Mouse (Mus musculus) forebrain, embryonic 11.5 days (tissue): Measurements from ENCODE around the gene Ctsc. TPM values are rescaled to one million over a fixed set of nuclear protein-coding genes. Genes with fewer than 3 reads are reported as not detected.

ENCODE experiments used
- ATAC-seq: fragments of 200-750 bp; cut with Nextera tagmentation; replicated peaks from 2 replicates; pipeline ENCODE4 v1.8.0; 2017; ENCODE audit warnings: moderate TSS enrichment; ENCODE audit not compliant: low FRiP score
- DNase-seq: peaks from one replicate; pipeline ENCODE4 v3.0.0-alpha.2; 2017; ENCODE audit warnings: low spot score
- H3K27ac ChIP-seq: fragments of 300-500 bp; sonication (generic); 2 replicates; pipeline ENCODE4 v1.5.1; 2014; ENCODE audit warnings: low read depth, low read length
- H3K27me3 ChIP-seq: fragments of 300-500 bp; sonication (generic); 2 replicates; pipeline ENCODE4 v1.6.1; 2014; ENCODE audit warnings: mild to moderate bottlenecking, low read length, mixed read lengths; ENCODE audit not compliant: control insufficient read depth, insufficient read depth
- H3K36me3 ChIP-seq: fragments of 300-500 bp; sonication (generic); 2 replicates; pipeline ENCODE4 v1.6.1; 2014; ENCODE audit warnings: mild to moderate bottlenecking, low read length, moderate library complexity, mixed read lengths; ENCODE audit not compliant: control insufficient read depth, insufficient read depth
- H3K4me1 ChIP-seq: fragments of 300-500 bp; sonication (generic); replicated peaks from 2 replicates; pipeline ENCODE4 v1.6.1; 2014; ENCODE audit warnings: low read length, mixed read lengths; ENCODE audit not compliant: control insufficient read depth, insufficient read depth
- H3K4me2 ChIP-seq: fragments of 300-500 bp; sonication (generic); 2 replicates; pipeline ENCODE4 v1.6.1; 2014; ENCODE audit warnings: low read depth, mild to moderate bottlenecking, low read length, moderate library complexity, mixed read lengths; ENCODE audit not compliant: severe bottlenecking
- H3K4me3 ChIP-seq: fragments of 300-500 bp; sonication (generic); 2 replicates; pipeline ENCODE4 v1.5.1; 2014; ENCODE audit warnings: low read depth, low read length
- H3K9ac ChIP-seq: fragments of 300-500 bp; sonication (generic); 2 replicates; pipeline ENCODE4 v1.6.1; 2014; ENCODE audit warnings: low read length
- H3K9me3 ChIP-seq: fragments of 300-500 bp; sonication (generic); 2 replicates; pipeline ENCODE4 v1.6.1; 2016; ENCODE audit warnings: low read length, mixed read lengths; ENCODE audit not compliant: control insufficient read depth
- WGBS: fragments of 180-500 bp; shearing (Covaris S2); extraction: QIAGEN DNeasy Blood & Tissue Kit; methylation state at CpG from one replicate; pipeline ENCODE4 v1.1.7; 2014; 5-methylcytosine and 5-hydroxymethylcytosine counted together
- polyA plus RNA-seq: library from polyadenylated mRNA; unstranded; fragments of >200 nt; fragmentation: Nextera tagmentation; extraction: Ambion mirVana; gene quantifications from 2 replicates; pipeline ENCODE4 v1.2.1, GENCODE M21; 2014

The Ctsc gene
- polyA plus RNA-seq, 1 experiment from 2014 or later: 18.3 TPM

- ATAC-seq (no peak), DNase-seq (no peak)
- Histone ChIP-seq H3K4me2 (peak overlapping the region; percentile 88; the same call in 1 of the 2 replicates), H3K27ac (no peak overlapping the region), H3K4me1 (no peaks in the 10 kb centered on the region; the same call in 1 of the 2 replicates), H3K9ac (peak overlapping the region; percentile 49), H3K27me3 (no peaks in the 10 kb centered on the region; the same call in 1 of the 2 replicates), H3K4me3 (peak overlapping the region; percentile 36), H3K9me3 (no peaks in the 10 kb centered on the region), H3K36me3 (no peaks in the 10 kb centered on the region)
- 65% methylated on average over 8 of the region's 8 CpGs for WGBS
Observed at GRCm38 (mm10) chr7:88278628-88279196, 827 bp downstream of the Ctsc start.

DNA sequence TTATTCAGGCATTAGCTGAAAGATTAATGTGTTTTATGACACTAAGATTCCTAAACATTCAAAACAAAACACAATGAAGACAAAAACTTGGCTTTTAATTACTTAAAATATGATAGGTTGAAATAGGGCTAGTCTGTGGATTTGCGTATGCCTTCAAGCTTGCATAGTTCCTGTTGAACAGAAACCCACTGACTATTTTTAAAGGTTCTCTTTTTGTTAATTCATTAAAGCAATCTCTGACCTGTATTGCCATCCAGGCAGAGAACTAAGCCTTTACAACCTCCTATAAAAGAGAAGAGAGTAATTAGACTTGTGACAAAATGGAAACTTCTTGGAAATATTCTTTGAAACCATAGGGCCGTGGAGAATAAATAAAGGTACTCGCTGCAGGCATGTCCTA, 7.4 kb downstream of the Ctsc start:
- 82% methylated on average over 3 of the region's 3 CpGs for WGBS
- Histone ChIP-seq H3K4me3 (no peak overlapping the region), H3K4me1 (no peaks in the 10 kb centered on the region), H3K9me3 (no peaks in the 10 kb centered on the region), H3K27me3 (no peaks in the 10 kb centered on the region), H3K9ac (no peak overlapping the region), H3K4me2 (no peak overlapping the region), H3K27ac (no peak overlapping the region), H3K36me3 (no peaks in the 10 kb centered on the region)
- DNase-seq (no peak), ATAC-seq (no peak)

DNA sequence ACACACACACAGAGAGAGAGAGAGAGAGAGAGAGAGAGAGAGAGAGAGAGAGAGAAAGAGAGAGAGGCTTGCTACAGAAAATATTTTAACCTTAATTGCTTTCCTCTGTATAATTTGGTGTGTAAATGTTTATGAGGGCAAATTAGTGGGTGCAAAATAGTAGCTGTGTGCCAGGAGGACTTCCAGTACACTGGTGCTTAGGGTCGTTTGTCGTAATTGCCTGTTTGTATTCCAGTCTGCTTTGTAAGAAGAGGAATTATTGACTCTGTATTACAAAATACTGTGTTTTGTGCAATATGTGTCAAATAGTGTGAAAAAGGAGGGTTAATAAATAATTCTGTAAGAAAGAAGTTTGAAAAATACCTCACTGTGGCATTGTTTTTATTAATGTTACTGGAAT, 13.2 kb downstream of the Ctsc start:
- ATAC-seq (no peak), DNase-seq (no peak)
- H3K27ac ChIP-seq: no peak overlapping the region
- no peak overlapping the region for H3K4me3 ChIP-seq
- WGBS: 78% methylated on average over 2 of the region's 2 CpGs
- no peaks in the 10 kb centered on the region for H3K36me3 ChIP-seq
- H3K4me1 ChIP-seq: no peaks in the 10 kb centered on the region
- no peaks in the 10 kb centered on the region for H3K9me3 ChIP-seq
- no peaks in the 10 kb centered on the region for H3K27me3 ChIP-seq
- no peak overlapping the region for H3K4me2 ChIP-seq
- no peak overlapping the region for H3K9ac ChIP-seq

- no peaks in the 10 kb centered on the region for H3K9me3 ChIP-seq
- H3K27ac ChIP-seq: no peak overlapping the region
- no peaks in the 10 kb centered on the region for H3K36me3 ChIP-seq
- H3K9ac ChIP-seq: no peak overlapping the region
- H3K27me3 ChIP-seq: no peaks in the 10 kb centered on the region
- ATAC-seq (no peak), DNase-seq (no peak)
- H3K4me3 ChIP-seq: no peak overlapping the region
- WGBS: 74% methylated on average over 2 of the region's 2 CpGs
- H3K4me2 ChIP-seq: no peak overlapping the region
- no peaks in the 10 kb centered on the region for H3K4me1 ChIP-seq
Observed at GRCm38 (mm10) chr7:88292044-88292443, 14.2 kb downstream of the Ctsc start.

DNA sequence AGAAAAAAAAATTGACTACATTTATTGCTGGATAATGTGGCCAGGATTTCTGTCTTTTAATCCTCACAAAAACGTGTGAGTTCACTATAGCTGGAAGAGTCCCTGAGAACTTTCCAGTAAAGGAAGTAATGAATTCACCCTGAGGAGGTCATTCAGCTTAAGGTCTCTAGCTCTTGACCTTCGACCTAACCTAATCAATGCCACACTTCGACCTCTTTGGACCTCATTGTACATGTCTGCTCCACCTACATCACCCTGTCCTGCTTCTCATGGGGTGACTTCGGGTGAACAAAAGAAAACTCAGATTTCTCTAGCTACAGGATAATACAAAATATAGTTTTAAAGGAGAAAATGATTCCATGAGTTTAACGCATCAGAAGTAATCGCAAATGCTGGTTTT, 16.0 kb downstream of the Ctsc start:
- no peak overlapping the region for H3K9ac ChIP-seq
- H3K27me3 ChIP-seq: no peaks in the 10 kb centered on the region
- ATAC-seq (no peak), DNase-seq (no peak)
- no peak overlapping the region for H3K4me3 ChIP-seq
- H3K4me1 ChIP-seq: no peaks in the 10 kb centered on the region
- 59% methylated on average over 6 of the region's 6 CpGs for WGBS
- H3K27ac ChIP-seq: no peak overlapping the region
- H3K4me2 ChIP-seq: no peak overlapping the region
- no peaks in the 10 kb centered on the region for H3K9me3 ChIP-seq
- H3K36me3 ChIP-seq: no peaks in the 10 kb centered on the region

DNA sequence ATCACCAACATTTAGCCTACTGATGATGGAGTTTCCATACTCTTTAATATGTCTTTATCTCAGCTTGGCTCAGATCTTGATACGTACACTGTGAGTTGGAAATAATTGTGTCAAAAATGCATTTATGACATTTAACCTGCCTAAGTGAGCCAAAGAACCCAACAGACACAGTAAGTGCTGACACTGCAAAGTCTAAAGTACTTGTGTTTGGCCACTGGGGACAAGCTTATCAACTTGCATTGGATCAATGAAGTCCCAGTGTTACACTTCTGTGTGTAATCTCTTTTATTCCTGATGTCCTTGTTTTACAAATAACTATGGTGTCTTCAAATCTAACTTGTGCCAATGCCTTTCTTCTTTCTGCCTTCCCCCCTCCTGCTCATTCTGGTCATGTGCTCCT, 18.1 kb downstream of the Ctsc start:
- Histone ChIP-seq H3K27me3 (no peaks in the 10 kb centered on the region), H3K4me3 (no peak overlapping the region), H3K4me2 (no peak overlapping the region), H3K4me1 (no peaks in the 10 kb centered on the region), H3K27ac (no peak overlapping the region), H3K36me3 (no peaks in the 10 kb centered on the region), H3K9ac (no peak overlapping the region), H3K9me3 (no peaks in the 10 kb centered on the region)
- 80% methylated on average over 1 of the region's 1 CpGs for WGBS
- no peak for ATAC-seq
- no peak for DNase-seq

DNA sequence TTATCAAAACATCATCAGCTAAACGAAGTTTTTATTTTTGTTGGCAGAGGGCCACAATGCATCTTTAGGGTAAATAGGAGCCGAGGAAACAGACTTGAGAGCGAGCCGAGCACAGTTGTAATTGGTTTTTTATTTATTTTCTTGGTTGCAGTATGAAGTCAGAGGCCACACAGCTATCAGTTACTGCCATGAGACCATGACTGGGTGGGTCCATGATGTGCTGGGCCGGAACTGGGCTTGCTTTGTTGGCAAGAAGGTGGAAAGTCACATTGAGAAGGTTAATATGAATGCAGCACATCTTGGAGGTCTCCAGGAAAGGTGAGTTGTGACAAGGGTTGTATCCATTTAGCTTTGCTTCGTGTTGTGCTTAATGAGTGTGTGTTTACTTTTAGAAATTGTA, 19.0 kb downstream of the Ctsc start:
- H3K9ac ChIP-seq: no peak overlapping the region
- no peaks in the 10 kb centered on the region for H3K9me3 ChIP-seq
- ATAC-seq (no peak), DNase-seq (no peak)
- no peaks in the 10 kb centered on the region for H3K36me3 ChIP-seq
- H3K4me2 ChIP-seq: no peak overlapping the region
- no peak overlapping the region for H3K27ac ChIP-seq
- no peaks in the 10 kb centered on the region for H3K27me3 ChIP-seq
- 78% methylated on average over 6 of the region's 6 CpGs for WGBS
- no peak overlapping the region for H3K4me3 ChIP-seq
- no peaks in the 10 kb centered on the region for H3K4me1 ChIP-seq

- ATAC-seq: no peak
- Histone ChIP-seq H3K9ac (no peak overlapping the region), H3K27ac (no peak overlapping the region), H3K27me3 (no peaks in the 10 kb centered on the region), H3K9me3 (no peaks in the 10 kb centered on the region), H3K4me3 (no peak overlapping the region), H3K4me1 (no peaks in the 10 kb centered on the region), H3K4me2 (no peak overlapping the region), H3K36me3 (no peaks in the 10 kb centered on the region)
- 84% methylated on average over 4 of the region's 4 CpGs for WGBS
- no peak for DNase-seq
Observed at GRCm38 (mm10) chr7:88305750-88306149, 27.9 kb downstream of the Ctsc start.

DNA sequence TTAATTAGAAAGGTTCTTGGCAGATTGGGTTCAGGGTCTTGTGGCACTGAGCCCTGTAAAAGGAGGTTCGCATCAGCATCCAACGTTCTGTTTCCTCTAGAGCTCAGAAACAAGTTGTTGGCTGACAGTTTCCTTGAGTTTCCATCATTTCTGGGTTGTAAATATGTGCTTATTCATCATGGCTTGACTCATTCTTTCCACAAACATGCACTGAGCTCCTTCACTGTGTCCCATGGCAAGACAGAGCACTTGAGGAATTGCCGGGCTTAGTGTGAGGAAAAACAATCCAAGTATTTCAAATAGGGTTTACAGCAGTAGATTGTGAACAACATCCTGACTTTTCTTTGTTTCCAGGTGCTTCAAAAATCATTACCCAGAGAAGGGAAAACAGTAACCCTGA, 28.8 kb downstream of the Ctsc start:
- no peaks in the 10 kb centered on the region for H3K36me3 ChIP-seq
- no peak for ATAC-seq
- no peak overlapping the region for H3K27ac ChIP-seq
- WGBS: 89% methylated on average over 3 of the region's 3 CpGs
- H3K9me3 ChIP-seq: no peaks in the 10 kb centered on the region
- no peak overlapping the region for H3K4me2 ChIP-seq
- no peaks in the 10 kb centered on the region for H3K27me3 ChIP-seq
- no peak for DNase-seq
- no peaks in the 10 kb centered on the region for H3K4me1 ChIP-seq
- H3K4me3 ChIP-seq: no peak overlapping the region
- no peak overlapping the region for H3K9ac ChIP-seq
